Mouse (Mus musculus): ENCODE measurements around the gene Usp12. TPM values are rescaled to one million over a fixed set of nuclear protein-coding genes. Genes with fewer than 3 reads are reported as not detected.

Gene Usp12
- polyA plus RNA-seq, 1 experiment from 2014 or later = 13.8 TPM

DNA sequence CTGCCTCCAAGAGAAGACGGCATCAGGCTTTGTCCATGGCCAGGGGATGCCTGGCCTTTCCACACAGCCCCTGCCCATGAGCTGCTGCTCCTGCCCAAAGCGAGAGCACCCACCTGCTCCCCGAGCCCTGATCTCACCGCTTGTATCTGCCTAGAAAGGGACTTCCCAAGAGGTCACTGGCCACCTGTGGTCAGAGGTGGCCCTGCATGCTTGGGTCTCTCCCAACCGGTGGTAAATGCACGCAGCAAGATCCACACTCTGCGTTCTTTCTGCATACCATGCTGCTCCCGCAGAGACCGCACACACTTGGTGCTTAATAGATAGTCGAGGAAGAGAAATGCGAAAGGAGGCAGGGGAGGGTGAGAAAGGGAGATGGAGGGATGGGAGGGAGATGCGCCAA, 107.9 kb downstream of the Usp12 start:
- 80% methylated on average over 12 of the region's 12 CpGs for WGBS
- Histone ChIP-seq H3K27ac (ENCODE audit: low read depth, low read length) (no peak overlapping the region), H3K9ac (ENCODE audit: low read length) (no peak overlapping the region), H3K27me3 (ENCODE audit: control insufficient read depth, insufficient read depth, low read length) (no peaks in the 10 kb centered on the region), H3K4me3 (ENCODE audit: low read depth, low read length) (no peak overlapping the region), H3K4me1 (ENCODE audit: control insufficient read depth, insufficient read depth, low read length) (no peaks in the 10 kb centered on the region), H3K9me3 (ENCODE audit: control insufficient read depth, low read length) (no peaks in the 10 kb centered on the region), H3K4me2 (ENCODE audit: low read depth) (no peak overlapping the region), H3K36me3 (ENCODE audit: control insufficient read depth, insufficient read depth, low read length) (no peaks in the 10 kb centered on the region)
- DNase-seq (ENCODE audit: low spot score) (no peak), ATAC-seq (ENCODE audit: insufficient read depth, low FRiP score, low TSS enrichment) (no peak)

Other genes with a start within 250 kb of the Usp12 start
- gene Gm3415, start 238.9 kb downstream of the Usp12 start, polyA plus RNA-seq (2014; fragmentation: Nextera tagmentation; extraction: Ambion mirVana) = not detected in 2 replicates
- 1.2 and 1.7 TPM in 2 replicates for gene Gpr12, start 209.8 kb downstream of the Usp12 start, polyA plus RNA-seq (2014; fragmentation: Nextera tagmentation; extraction: Ambion mirVana)
- 487 and 523 TPM in 2 replicates for gene Rpl21, start 37.9 kb upstream of the Usp12 start, polyA plus RNA-seq (2014; fragmentation: Nextera tagmentation; extraction: Ambion mirVana)
- gene Rasl11a, start 50.1 kb upstream of the Usp12 start, polyA plus RNA-seq (2014; fragmentation: Nextera tagmentation; extraction: Ambion mirVana) = 23.0 and 25.0 TPM in 2 replicates
- gene Gtf3a, start 153.7 kb upstream of the Usp12 start, polyA plus RNA-seq (2014; fragmentation: Nextera tagmentation; extraction: Ambion mirVana) = 94.7 and 101 TPM in 2 replicates
- gene Mtif3, start 168.8 kb upstream of the Usp12 start, polyA plus RNA-seq (2014; fragmentation: Nextera tagmentation; extraction: Ambion mirVana) = 27.7 and 29.5 TPM in 2 replicates

Measured in neural tube, embryonic 11.5 days (tissue).